Mouse (Mus musculus) spleen, adult 2 months (tissue): ENCODE data around the gene Catsper3.

Source experiments
- CTCF ChIP-seq: fragments of 200-500 bp; IDR thresholded peaks from 2 replicates; pipeline ENCODE4 v1.5.1; 2011; ENCODE audit warnings: mild to moderate bottlenecking, inconsistent platforms; ENCODE audit not compliant: insufficient read depth, insufficient read length, insufficient replicate concordance; ENCODE audit errors: extremely low read depth
- POLR2A ChIP-seq: fragments of 200-500 bp; IDR thresholded peaks from 2 replicates; pipeline ENCODE4 v1.6.1; 2011; ENCODE audit warnings: low read depth, low read length, inconsistent platforms

DNA sequence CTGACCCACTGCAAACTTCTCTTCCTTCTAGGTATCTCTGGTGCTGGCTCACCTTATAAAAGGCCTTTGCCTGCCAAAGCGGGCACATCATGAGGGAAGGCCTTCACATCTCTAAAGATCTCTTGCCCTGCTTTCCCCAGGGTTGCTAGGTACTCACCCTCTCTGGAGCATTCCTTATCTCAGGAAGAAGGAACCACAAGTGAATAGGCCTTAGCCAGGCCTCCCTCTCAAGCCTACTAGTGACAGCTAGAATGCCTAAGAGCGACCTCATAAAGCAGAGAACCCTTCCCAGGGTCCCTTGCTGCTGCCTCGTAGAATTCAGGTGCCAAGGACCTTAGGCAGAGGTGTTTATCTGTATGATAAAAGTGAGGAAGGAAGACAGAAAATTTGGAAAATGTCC, at the start of gene Catsper3:
- TF ChIP-seq CTCF: no peak
- TF ChIP-seq POLR2A: no peak
